Mouse (Mus musculus) lung, embryonic 14.5 days (tissue): ENCODE data around the gene Scgb1a1. TPM values are rescaled to one million over a fixed set of nuclear protein-coding genes. Genes with fewer than 3 reads are reported as not detected.
A peak's percentile ranks its signal among the peaks of the same experiment; 100 is the strongest.

Experiments used
- ATAC-seq: fragments of 200-750 bp; cut with Nextera tagmentation; 2 replicates; pipeline ENCODE4 v1.8.0; 2017; ENCODE audit warnings: mild to moderate bottlenecking, moderate TSS enrichment, moderate library complexity; ENCODE audit not compliant: insufficient read depth
- DNase-seq: peaks from one replicate; pipeline ENCODE4 v3.0.0-alpha.2; 2015
- H3K27ac ChIP-seq: fragments of 300-500 bp; sonication (generic); 2 replicates; pipeline ENCODE4 v1.5.1; 2014; ENCODE audit warnings: low read depth, mild to moderate bottlenecking, moderate library complexity
- H3K27me3 ChIP-seq: fragments of 300-500 bp; sonication (generic); 2 replicates; pipeline ENCODE4 v1.6.1; 2014; ENCODE audit warnings: low read length, control low read depth; ENCODE audit not compliant: insufficient read depth
- H3K36me3 ChIP-seq: fragments of 300-500 bp; sonication (generic); 2 replicates; pipeline ENCODE4 v1.6.1; 2014; ENCODE audit warnings: control low read depth; ENCODE audit not compliant: insufficient read depth
- H3K4me1 ChIP-seq: fragments of 300-500 bp; sonication (generic); 2 replicates; pipeline ENCODE4 v1.6.1; 2014; ENCODE audit warnings: antibody characterized with exemption, control low read depth; ENCODE audit not compliant: insufficient read depth
- H3K4me2 ChIP-seq: fragments of 300-500 bp; sonication (generic); 2 replicates; pipeline ENCODE4 v1.6.1; 2014; ENCODE audit warnings: mild to moderate bottlenecking
- H3K4me3 ChIP-seq: fragments of 300-500 bp; sonication (generic); 2 replicates; pipeline ENCODE4 v1.5.1; 2014; ENCODE audit warnings: low read depth, low read length
- H3K9ac ChIP-seq: fragments of 300-500 bp; sonication (generic); 2 replicates; pipeline ENCODE4 v1.6.1; 2014
- H3K9me3 ChIP-seq: fragments of 300-500 bp; sonication (generic); 2 replicates; pipeline ENCODE4 v1.6.1; 2016; ENCODE audit warnings: low read depth, low read length, control low read depth
- CTCF ChIP-seq: IDR thresholded peaks from 2 replicates; pipeline ENCODE4 v1.5.1; 2016; ENCODE audit warnings: antibody characterized with exemption, low read depth
- WGBS: fragments of 180-500 bp; shearing (Covaris S2); extraction: QIAGEN DNeasy Blood & Tissue Kit; methylation state at CpG from one replicate; pipeline ENCODE4 v1.1.7; 2014; 5-methylcytosine and 5-hydroxymethylcytosine counted together
- polyA plus RNA-seq: library from polyadenylated mRNA; unstranded; fragments of >200 nt; fragmentation: Nextera tagmentation; extraction: Ambion mirVana; gene quantifications from 2 replicates; pipeline ENCODE4 v1.2.1, GENCODE M21; 2014

Scgb1a1 gene
- polyA plus RNA-seq, 1 experiment from 2014 or later = not detected

DNA sequence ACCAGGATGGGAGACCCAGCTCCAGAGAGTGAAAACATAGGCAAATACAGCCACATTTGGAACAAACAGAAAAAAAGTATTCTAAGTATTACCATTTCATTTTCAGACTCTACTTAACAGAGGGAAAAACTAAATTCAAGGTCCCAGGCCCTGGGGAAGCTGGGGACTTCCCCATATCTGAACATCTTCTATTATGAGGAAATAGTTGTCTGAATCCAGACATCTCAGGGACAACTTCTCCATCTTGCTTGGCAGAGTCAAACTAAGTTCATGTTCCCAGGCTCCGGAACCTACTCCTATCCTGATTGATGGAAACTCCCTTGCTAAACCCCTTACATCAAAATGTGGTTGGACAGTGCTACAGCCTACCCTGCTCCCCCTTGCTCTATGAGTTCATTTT lies 34.6 kb upstream of the Scgb1a1 start:
- no peak for DNase-seq
- Histone ChIP-seq H3K9me3 (no peaks in the 10 kb centered on the region), H3K27me3 (no peaks in the 10 kb centered on the region), H3K4me3 (no peak overlapping the region), H3K9ac (no peak overlapping the region), H3K27ac (no peak overlapping the region), H3K4me2 (no peak overlapping the region), H3K36me3 (peaks cover 4% of the 10 kb centered on the region; the same call in 1 of the 2 replicates), H3K4me1 (no peaks in the 10 kb centered on the region)
- TF ChIP-seq CTCF = no peak
- no peak for ATAC-seq
- WGBS = 90% methylated on average over 1 of the region's 1 CpGs

DNA sequence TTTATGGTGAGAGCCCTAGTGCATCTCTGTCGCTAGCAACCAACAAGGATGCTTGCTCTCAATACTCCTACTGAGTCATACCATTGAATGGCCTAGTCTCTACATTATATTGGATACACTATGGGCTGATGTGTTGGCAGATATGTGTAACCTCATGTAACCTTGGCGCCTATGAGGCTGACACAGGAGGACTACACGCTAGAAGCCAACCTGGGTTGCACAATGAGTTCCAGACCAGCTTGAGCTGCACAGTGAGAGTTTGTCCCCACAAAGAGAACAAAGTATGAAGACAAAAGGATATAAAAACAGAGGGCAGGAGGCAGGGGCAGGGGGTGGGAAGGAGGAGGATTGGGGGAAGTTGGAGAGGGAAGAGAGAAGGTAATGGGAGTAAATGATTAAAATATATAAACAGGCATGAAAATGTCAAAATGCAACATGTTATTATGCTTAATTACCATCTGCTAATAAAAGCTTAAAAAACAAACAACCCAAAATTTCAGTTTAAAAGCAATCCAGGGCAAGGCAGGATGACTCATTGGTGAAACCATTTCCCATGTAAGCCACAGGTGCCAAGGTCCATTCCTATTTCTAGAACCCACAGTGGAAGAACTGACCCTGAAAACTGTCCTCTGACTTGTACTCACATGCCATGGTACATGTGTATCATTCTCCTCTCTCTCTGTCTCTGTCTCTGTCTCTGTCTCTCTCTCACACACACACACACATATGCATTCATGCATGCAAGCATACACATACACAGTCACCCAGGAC lies 32.1 kb upstream of the Scgb1a1 start:
- no peak for TF ChIP-seq CTCF
- Histone ChIP-seq H3K9me3 (no peaks in the 10 kb centered on the region), H3K4me1 (no peaks in the 10 kb centered on the region), H3K4me2 (no peak overlapping the region), H3K27me3 (no peaks in the 10 kb centered on the region), H3K27ac (no peak overlapping the region), H3K36me3 (peaks cover 13% of the 10 kb centered on the region; the same call in 1 of the 2 replicates), H3K9ac (no peak overlapping the region), H3K4me3 (no peak overlapping the region)
- 87% methylated on average over 3 of the region's 3 CpGs for WGBS
- DNase-seq = no peak
- no peak for ATAC-seq

DNA sequence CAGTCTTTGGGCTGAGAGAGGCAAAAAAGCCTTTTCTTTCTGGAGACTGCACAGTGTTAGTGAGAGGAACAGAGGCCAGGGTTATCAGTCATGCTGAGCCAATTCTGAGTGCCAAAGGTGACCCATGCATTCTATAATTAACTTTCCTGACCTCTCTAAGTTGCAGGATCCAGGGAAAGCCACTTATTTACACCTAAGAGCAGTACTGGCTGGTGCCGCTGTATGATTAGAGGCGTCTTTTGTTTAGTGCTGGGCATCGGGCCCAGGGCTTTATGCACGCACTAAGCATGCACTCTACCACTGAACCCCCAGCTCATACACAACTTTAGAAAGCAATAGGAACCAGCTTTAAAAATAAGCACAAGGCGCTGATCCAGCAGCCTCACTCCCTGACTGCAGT lies 29.5 kb upstream of the Scgb1a1 start:
- H3K9me3 ChIP-seq = no peaks in the 10 kb centered on the region
- DNase-seq (no peak), ATAC-seq (no peak)
- WGBS = 73% methylated on average over 5 of the region's 5 CpGs
- H3K9ac ChIP-seq = no peak overlapping the region
- H3K36me3 ChIP-seq = peaks cover 24% of the 10 kb centered on the region; the same call in 1 of the 2 replicates
- H3K4me2 ChIP-seq = no peak overlapping the region
- no peak for TF ChIP-seq CTCF
- no peaks in the 10 kb centered on the region for H3K27me3 ChIP-seq
- H3K27ac ChIP-seq = no peak overlapping the region
- H3K4me1 ChIP-seq = no peaks in the 10 kb centered on the region
- H3K4me3 ChIP-seq = no peak overlapping the region

DNA sequence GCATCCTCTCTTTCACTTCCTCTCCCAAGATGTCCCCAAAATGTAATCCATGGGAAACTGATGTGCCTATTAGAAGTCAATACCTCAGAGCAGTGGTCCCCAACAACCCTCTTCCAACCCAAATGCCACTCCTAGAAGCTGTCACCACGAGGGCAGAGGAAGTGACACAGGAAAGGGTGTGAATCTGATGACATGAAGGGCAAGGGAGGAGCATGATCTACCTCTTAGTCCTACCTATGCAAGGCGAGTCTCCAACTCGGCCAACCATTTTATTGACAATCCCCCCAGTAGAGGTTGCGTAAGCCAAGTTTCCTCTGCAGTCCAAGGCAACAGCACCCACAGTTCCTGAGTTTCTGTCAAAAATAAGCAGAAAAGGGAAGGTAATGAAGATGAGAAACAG lies 28.5 kb upstream of the Scgb1a1 start:
- no peak for TF ChIP-seq CTCF
- WGBS = 75% methylated on average over 4 of the region's 4 CpGs
- Histone ChIP-seq H3K4me1 (no peaks in the 10 kb centered on the region), H3K4me2 (no peak overlapping the region), H3K4me3 (no peak overlapping the region), H3K27ac (no peak overlapping the region), H3K36me3 (peaks cover 24% of the 10 kb centered on the region; the same call in 1 of the 2 replicates), H3K9ac (no peak overlapping the region), H3K27me3 (no peaks in the 10 kb centered on the region), H3K9me3 (no peaks in the 10 kb centered on the region)
- DNase-seq (no peak), ATAC-seq (no peak)

DNA sequence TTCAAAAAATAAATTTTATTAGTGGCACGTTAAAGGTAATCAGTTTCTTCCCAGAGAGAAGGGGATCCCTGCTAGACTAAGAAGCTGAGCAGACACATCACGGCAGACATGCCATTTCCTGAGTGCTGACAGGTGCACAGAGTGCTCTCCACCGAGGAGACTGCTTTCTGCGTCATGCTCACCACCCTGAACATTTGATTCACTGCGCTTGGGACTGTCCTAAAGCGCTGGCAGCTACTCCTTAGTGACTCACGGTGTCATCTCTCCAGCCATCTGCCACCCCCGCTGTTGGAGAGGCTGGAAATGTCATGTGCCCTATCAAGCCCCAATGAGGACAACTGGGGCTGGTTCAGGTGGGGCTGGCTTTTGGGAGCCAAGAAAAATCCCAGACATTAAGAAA lies 24.3 kb upstream of the Scgb1a1 start:
- ATAC-seq (no peak), DNase-seq (no peak)
- 58% methylated on average over 8 of the region's 8 CpGs for WGBS
- H3K4me1 ChIP-seq = 0 out of 2 replicates have a peak, but pooled peaks cover 3% of the 10 kb centered on the region
- H3K4me2 ChIP-seq = no peak overlapping the region
- H3K36me3 ChIP-seq = peaks cover 18% of the 10 kb centered on the region; the same call in 1 of the 2 replicates
- no peaks in the 10 kb centered on the region for H3K27me3 ChIP-seq
- H3K9me3 ChIP-seq = no peaks in the 10 kb centered on the region
- no peak for TF ChIP-seq CTCF
- H3K4me3 ChIP-seq = no peak overlapping the region
- no peak overlapping the region for H3K9ac ChIP-seq
- no peak overlapping the region for H3K27ac ChIP-seq

DNA sequence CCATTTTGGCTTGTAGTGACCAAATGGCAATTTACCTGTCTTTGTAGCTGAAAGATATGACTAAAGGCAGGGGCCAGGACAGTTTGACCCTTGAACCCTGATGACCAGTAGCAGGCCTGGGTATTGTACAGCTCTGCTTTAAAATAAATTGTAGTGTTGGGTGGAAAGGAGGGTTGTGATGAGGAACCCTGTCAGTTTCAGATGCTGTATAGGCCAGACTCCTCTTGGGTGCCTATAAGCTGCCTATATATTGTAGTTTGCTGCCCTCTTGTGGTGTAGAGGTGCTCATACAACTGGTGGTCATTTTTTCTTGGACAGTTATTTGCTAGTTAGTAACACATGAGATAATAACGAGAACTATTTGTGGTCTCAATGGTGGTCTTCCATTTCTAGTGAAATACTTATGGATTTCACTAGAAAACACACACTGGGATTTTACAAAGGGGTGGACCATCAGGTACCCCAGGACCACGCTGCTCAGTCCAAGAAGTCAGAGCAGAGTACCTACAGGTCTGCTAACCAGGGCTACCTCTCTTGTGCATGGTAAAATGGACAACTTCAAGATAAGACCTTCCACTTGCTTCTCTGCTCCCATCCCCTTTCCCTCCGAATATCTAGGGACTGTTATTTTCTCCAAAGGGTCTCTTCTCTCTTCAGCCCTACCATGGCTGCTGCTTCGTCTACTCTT lies 22.6 kb upstream of the Scgb1a1 start:
- DNase-seq (peak; percentile 93), ATAC-seq (peak; percentile 71; the same call in 1 of the 2 replicates)
- WGBS = 48% methylated on average over 4 of the region's 4 CpGs
- peak; percentile 90 for TF ChIP-seq CTCF
- Histone ChIP-seq H3K27me3 (no peaks in the 10 kb centered on the region), H3K36me3 (peaks cover 11% of the 10 kb centered on the region; the same call in 1 of the 2 replicates), H3K9me3 (no peaks in the 10 kb centered on the region), H3K9ac (no peak overlapping the region), H3K4me3 (no peak overlapping the region), H3K4me1 (0 out of 2 replicates have a peak, but pooled peaks cover 6% of the 10 kb centered on the region), H3K4me2 (no peak overlapping the region), H3K27ac (no peak overlapping the region)

DNA sequence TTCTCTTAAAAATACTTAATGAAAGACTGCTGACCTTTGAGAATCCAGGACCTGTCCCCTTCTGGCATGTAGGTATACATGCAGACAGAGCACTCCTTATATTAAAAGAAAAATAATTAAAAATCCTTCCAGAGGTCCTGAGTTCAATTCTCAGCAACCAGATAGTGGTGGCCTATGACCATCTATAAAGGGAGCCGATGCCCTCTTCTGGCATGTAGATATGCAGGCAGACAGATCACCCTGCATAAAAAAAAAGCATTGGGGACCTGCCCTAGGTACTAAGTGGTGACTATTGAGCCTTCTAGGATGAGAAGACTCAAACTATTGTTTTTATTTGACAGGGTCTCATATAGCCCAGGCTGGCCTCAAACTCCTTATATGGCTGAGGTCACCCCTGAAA lies 20.8 kb upstream of the Scgb1a1 start:
- Histone ChIP-seq H3K4me2 (no peak overlapping the region), H3K4me3 (no peak overlapping the region), H3K4me1 (0 out of 2 replicates have a peak, but pooled peaks cover 6% of the 10 kb centered on the region), H3K36me3 (0 out of 2 replicates have a peak, but pooled peaks cover 4% of the 10 kb centered on the region), H3K27me3 (no peaks in the 10 kb centered on the region), H3K9ac (no peak overlapping the region), H3K9me3 (no peaks in the 10 kb centered on the region), H3K27ac (no peak overlapping the region)
- TF ChIP-seq CTCF = no peak
- ATAC-seq (no peak), DNase-seq (no peak)
- 71% methylated on average over 1 of the region's 1 CpGs for WGBS
